Mouse (Mus musculus): ENCODE data around the gene Pdlim5. TPM values are rescaled to one million over a fixed set of nuclear protein-coding genes. Genes with fewer than 3 reads are reported as not detected.

Pdlim5 gene
- polyA plus RNA-seq, 1 experiment from 2014 or later, result 12.3 TPM

DNA sequence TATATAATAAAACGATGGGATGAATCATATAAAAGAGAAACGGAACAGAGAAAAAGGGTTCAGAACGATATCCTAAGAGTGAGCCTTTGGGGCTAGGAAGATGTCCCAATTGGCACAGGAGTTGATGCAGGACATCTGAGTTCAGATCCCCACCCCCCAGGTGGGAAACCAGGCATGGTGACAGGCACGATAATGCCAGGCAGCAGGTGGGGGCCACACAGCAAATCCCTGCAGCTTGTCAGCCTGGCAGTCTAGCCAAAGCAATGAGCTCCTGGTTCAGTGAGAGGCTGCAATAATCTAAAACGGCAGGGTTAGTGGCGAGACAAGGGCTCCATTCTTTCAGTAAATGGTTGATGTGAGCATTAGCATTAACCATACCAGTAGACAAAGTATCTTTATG, 33.4 kb downstream of the Pdlim5 start:
- Histone ChIP-seq H3K4me2 (no peak overlapping the region), H3K4me3 (replicated peaks) (no peak overlapping the region), H3K9ac (no peak overlapping the region), H3K27ac (replicated peaks) (no peak overlapping the region), H3K9me3 (replicated peaks) (no peaks in the 10 kb centered on the region), H3K36me3 (replicated peaks) (no peaks in the 10 kb centered on the region), H3K4me1 (replicated peaks) (no peaks in the 10 kb centered on the region), H3K27me3 (no peaks in the 10 kb centered on the region)
- 68% methylated on average over 6 of the region's 6 CpGs for WGBS (ENCODE audit: insufficient replicate concordance)
- ATAC-seq (ENCODE audit: insufficient read depth), result no peak

- H3K4me3 ChIP-seq (replicated peaks), result no peak overlapping the region
- no peak overlapping the region for H3K4me2 ChIP-seq
Measured at GRCm38 (mm10) chr3:142358951-142359350, 36.5 kb downstream of the Pdlim5 start.

GRCm38 (mm10) chr3:142356661-142357060, 38.8 kb downstream of the Pdlim5 start:
- Histone ChIP-seq H3K4me1 (replicated peaks) (no peaks in the 10 kb centered on the region), H3K36me3 (replicated peaks) (no peaks in the 10 kb centered on the region), H3K4me3 (replicated peaks) (no peak overlapping the region), H3K9ac (no peak overlapping the region), H3K27me3 (no peaks in the 10 kb centered on the region), H3K4me2 (no peak overlapping the region), H3K27ac (replicated peaks) (no peak overlapping the region), H3K9me3 (replicated peaks) (no peaks in the 10 kb centered on the region)
- 27% methylated on average over 4 of the region's 4 CpGs for WGBS (ENCODE audit: insufficient replicate concordance)
- no peak for ATAC-seq (ENCODE audit: insufficient read depth)

More at GRCm38 (mm10) chr3:142358951-142359350, 36.5 kb downstream of the Pdlim5 start:
- Histone ChIP-seq H3K27ac (replicated peaks) (no peak overlapping the region), H3K4me1 (replicated peaks) (no peaks in the 10 kb centered on the region), H3K27me3 (no peaks in the 10 kb centered on the region), H3K36me3 (replicated peaks) (no peaks in the 10 kb centered on the region), H3K9me3 (replicated peaks) (no peaks in the 10 kb centered on the region), H3K9ac (no peak overlapping the region)
- ATAC-seq (ENCODE audit: insufficient read depth), result no peak

DNA sequence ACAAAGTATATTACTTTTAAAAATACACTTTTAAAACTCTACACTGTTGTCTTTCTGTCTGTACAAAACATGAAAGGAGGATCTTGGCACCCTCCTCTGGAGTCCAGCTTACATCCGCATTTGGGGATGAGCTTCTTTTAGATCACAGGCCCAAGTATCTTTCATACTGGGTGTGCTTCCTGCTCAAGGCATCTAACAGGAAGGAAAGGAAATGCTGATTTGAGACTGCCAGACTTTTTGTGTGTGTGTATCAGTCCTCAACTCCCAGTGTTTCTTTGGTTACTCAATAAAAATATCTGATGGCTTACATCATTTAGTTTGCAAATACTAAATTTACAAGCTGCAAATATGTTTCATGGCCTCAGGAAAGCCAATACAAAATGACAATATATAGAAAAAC, 42.3 kb downstream of the Pdlim5 start:
- H3K4me2 ChIP-seq, result no peak overlapping the region
- no peaks in the 10 kb centered on the region for H3K9me3 ChIP-seq (replicated peaks)
- 40% methylated on average over 1 of the region's 1 CpGs for WGBS (ENCODE audit: insufficient replicate concordance)
- no peak overlapping the region for H3K27ac ChIP-seq (replicated peaks)
- H3K4me3 ChIP-seq (replicated peaks), result no peak overlapping the region
- no peaks in the 10 kb centered on the region for H3K4me1 ChIP-seq (replicated peaks)
- H3K9ac ChIP-seq, result no peak overlapping the region
- ATAC-seq (ENCODE audit: insufficient read depth), result no peak
- no peaks in the 10 kb centered on the region for H3K36me3 ChIP-seq (replicated peaks)
- no peaks in the 10 kb centered on the region for H3K27me3 ChIP-seq

DNA sequence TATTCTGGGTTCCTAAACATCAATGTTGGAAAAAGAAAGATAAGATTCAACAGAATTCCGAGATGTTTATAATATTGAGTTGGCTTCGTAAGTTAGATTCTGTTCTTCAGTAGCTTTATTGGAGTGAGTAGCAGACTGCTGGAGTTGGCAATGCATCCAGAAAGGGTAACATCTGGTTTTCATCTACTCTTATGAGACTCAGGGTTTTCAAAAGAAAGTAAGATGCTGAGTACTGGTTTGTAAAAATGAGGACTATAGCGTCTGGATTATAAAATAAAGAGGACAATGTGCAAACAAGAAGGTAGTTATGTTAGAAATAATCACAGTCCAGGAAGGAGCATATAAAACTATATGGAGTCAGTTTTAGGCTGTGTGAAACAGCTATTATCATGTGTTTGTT, 45.0 kb downstream of the Pdlim5 start:
- no peak for ATAC-seq (ENCODE audit: insufficient read depth)
- H3K27me3 ChIP-seq, result no peaks in the 10 kb centered on the region
- H3K36me3 ChIP-seq (replicated peaks), result no peaks in the 10 kb centered on the region
- H3K4me2 ChIP-seq, result no peak overlapping the region
- no peaks in the 10 kb centered on the region for H3K4me1 ChIP-seq (replicated peaks)
- 75% methylated on average over 3 of the region's 3 CpGs for WGBS (ENCODE audit: insufficient replicate concordance)
- no peak overlapping the region for H3K27ac ChIP-seq (replicated peaks)
- no peaks in the 10 kb centered on the region for H3K9me3 ChIP-seq (replicated peaks)
- H3K4me3 ChIP-seq (replicated peaks), result no peak overlapping the region
- no peak overlapping the region for H3K9ac ChIP-seq

GRCm38 (mm10) chr3:142348816-142349631, 46.5 kb downstream of the Pdlim5 start:
- ATAC-seq (ENCODE audit: insufficient read depth), result peak; percentile 40; the same call in 1 of the 2 replicates
- Histone ChIP-seq H3K27me3 (no peaks in the 10 kb centered on the region), H3K9ac (no peak overlapping the region), H3K4me3 (replicated peaks) (no peak overlapping the region), H3K9me3 (replicated peaks) (no peaks in the 10 kb centered on the region), H3K4me2 (no peak overlapping the region), H3K36me3 (replicated peaks) (no peaks in the 10 kb centered on the region), H3K27ac (replicated peaks) (peak overlapping the region; percentile 26; the same call in 1 of the 2 replicates), H3K4me1 (replicated peaks) (no peaks in the 10 kb centered on the region)
- 73% methylated on average over 5 of the region's 5 CpGs for WGBS (ENCODE audit: insufficient replicate concordance)

GRCm38 (mm10) chr3:142346261-142346660, 49.2 kb downstream of the Pdlim5 start:
- Histone ChIP-seq H3K9ac (no peak overlapping the region), H3K36me3 (replicated peaks) (no peaks in the 10 kb centered on the region), H3K27ac (replicated peaks) (no peak overlapping the region), H3K9me3 (replicated peaks) (no peaks in the 10 kb centered on the region), H3K4me1 (replicated peaks) (no peaks in the 10 kb centered on the region), H3K4me2 (no peak overlapping the region), H3K4me3 (replicated peaks) (no peak overlapping the region), H3K27me3 (no peaks in the 10 kb centered on the region)
- WGBS (ENCODE audit: insufficient replicate concordance), result 52% methylated on average over 6 of the region's 6 CpGs
- no peak for ATAC-seq (ENCODE audit: insufficient read depth)

DNA sequence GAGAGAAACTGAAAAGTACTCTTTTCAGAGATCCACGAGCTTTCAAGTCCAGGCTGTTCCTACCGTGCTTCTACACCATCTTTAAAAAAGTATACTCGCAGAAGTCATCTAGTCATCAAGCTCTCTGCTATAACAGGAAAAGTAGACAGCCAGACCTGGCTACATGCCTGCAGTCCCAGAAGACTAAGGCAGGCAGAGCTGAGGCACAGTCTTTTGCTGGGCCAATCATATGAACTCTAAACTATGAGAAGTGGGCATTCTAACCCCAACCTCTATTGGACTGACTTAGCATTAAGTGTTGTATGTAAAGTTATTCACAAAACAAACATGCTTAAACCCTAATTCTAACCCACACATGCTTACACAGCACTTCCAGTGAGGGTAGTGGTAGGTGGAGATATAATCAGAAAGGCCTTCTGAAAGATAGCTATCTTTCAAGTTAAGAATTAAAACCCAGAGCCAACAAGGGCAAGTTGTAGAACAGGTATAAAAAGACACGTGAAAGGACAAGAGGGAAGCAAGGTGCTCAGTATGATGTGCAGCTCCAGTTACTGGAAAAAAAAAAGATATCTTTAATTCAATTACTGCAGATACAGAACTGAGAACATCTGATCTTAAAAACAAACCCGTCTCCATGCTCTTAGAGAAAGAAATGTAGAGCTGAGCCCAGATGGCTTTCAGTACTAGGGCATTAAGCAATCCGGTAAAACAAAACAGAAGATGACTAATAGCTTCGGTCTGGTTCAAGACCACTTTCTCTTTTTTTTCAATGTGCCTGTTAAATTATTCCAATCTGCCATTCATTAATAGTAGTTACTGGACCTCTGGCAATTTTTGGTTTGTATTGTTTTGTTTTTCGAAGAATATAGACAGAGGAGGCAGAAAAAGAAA, 50.0 kb downstream of the Pdlim5 start:
- H3K27ac ChIP-seq (replicated peaks), result no peak overlapping the region
- no peaks in the 10 kb centered on the region for H3K4me1 ChIP-seq (replicated peaks)
- H3K27me3 ChIP-seq, result no peaks in the 10 kb centered on the region
- no peak overlapping the region for H3K4me2 ChIP-seq
- WGBS (ENCODE audit: insufficient replicate concordance), result 73% methylated on average over 8 of the region's 8 CpGs
- no peak overlapping the region for H3K9ac ChIP-seq
- ATAC-seq (ENCODE audit: insufficient read depth), result no peak
- H3K36me3 ChIP-seq (replicated peaks), result no peaks in the 10 kb centered on the region
- H3K9me3 ChIP-seq (replicated peaks), result no peaks in the 10 kb centered on the region
- H3K4me3 ChIP-seq (replicated peaks), result no peak overlapping the region

DNA sequence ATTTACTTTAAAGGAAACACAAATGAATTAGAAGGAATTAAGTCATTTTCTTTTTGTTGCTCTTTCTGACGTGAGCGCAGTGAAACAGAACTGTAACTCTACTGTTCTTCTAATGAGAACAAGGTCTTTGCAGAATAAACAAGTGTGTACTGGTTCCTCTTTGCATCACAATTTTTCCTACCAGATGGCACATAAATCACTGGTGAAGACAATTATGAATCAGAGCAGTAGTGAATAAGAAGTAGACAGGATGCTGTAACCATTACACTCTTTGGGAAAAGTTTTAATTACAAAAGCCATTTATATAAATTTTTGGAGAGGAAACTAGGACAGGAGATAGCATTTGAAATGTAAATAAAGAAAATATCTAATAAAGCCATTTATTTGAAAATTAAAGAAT, 51.7 kb downstream of the Pdlim5 start:
- peaks cover 5% of the 10 kb centered on the region; the same call in 1 of the 2 replicates for H3K4me1 ChIP-seq (replicated peaks)
- no peak overlapping the region for H3K27ac ChIP-seq (replicated peaks)
- H3K4me3 ChIP-seq (replicated peaks), result no peak overlapping the region
- ATAC-seq (ENCODE audit: insufficient read depth), result no peak
- 87% methylated on average over 2 of the region's 2 CpGs for WGBS (ENCODE audit: insufficient replicate concordance)
- H3K9me3 ChIP-seq (replicated peaks), result no peaks in the 10 kb centered on the region
- H3K27me3 ChIP-seq, result no peaks in the 10 kb centered on the region
- no peak overlapping the region for H3K9ac ChIP-seq
- no peaks in the 10 kb centered on the region for H3K36me3 ChIP-seq (replicated peaks)
- H3K4me2 ChIP-seq, result no peak overlapping the region

DNA sequence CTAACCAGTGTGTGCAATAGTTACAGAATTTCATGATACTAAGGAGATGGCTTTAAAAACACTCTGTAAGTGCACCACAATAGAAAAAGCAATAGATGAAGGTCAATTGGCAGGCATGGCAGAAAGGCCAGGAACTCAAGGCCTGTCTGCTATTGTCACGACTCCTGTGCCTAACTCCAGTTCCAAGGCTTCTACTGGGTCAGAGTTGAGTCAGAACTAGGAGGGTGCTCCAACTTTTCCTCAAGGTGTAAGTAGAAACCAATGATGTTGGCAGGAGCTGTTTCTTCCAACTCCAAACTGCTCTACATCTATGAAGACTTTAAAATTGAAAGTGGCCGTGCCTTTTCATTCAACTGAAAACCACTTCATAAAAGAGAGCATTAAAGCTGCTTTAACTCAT, 54.8 kb downstream of the Pdlim5 start:
- WGBS (ENCODE audit: insufficient replicate concordance), result 75% methylated on average over 2 of the region's 2 CpGs
- Histone ChIP-seq H3K27ac (replicated peaks) (no peak overlapping the region), H3K9ac (no peak overlapping the region), H3K4me3 (replicated peaks) (no peak overlapping the region), H3K36me3 (replicated peaks) (no peaks in the 10 kb centered on the region), H3K9me3 (replicated peaks) (no peaks in the 10 kb centered on the region), H3K4me2 (no peak overlapping the region), H3K4me1 (replicated peaks) (peaks cover 5% of the 10 kb centered on the region; the same call in 1 of the 2 replicates), H3K27me3 (no peaks in the 10 kb centered on the region)
- ATAC-seq (ENCODE audit: insufficient read depth), result no peak

Data from liver, embryonic 15.5 days (tissue).